29 mouse cellular contexts compared by ENCODE assay signal in genomic region chr15:98094905-98095304, GRCm38 (mm10).
"Had no signal": no experiment of that assay in that cellular context is flagged by ENCODE, and none has a peak within 500 bp of the region (broad histone marks: within the 10 kb centered on the region; RNA-seq: fewer than 3 reads in every experiment).

No protein-coding gene starts in this region.

- H3K4me3 ChIP-seq: heart, embryonic 10.5 days; heart, embryonic 12.5 days; heart, embryonic 13.5 days; heart, embryonic 15.5 days; hindbrain, embryonic 10.5 days; hindbrain, embryonic 12.5 days; hindbrain, embryonic 13.5 days; hindbrain, embryonic 15.5 days; intestine, embryonic 15.5 days; kidney, embryonic 15.5 days; layer of hippocampus, adult 2 months had no signal

- DNase-seq: heart, postnatal 10 days; heart, postnatal 36 days; heart, postnatal 4 days; kidney, adult 11 months; kidney, adult 18-20 months; kidney, adult 2 months; kidney, adult 8-10 months; kidney, adult 9 months; kidney, postnatal 10 days; kidney, postnatal 14 days; kidney, postnatal 25 days; kidney, postnatal 36 days; kidney, postnatal 4 days; layer of hippocampus, adult 9-11 months; layer of hippocampus, postnatal 36 days had no signal

- H3K27me3 ChIP-seq: heart, embryonic 12.5 days; heart, embryonic 13.5 days; heart, embryonic 15.5 days; hindbrain, embryonic 12.5 days; hindbrain, embryonic 15.5 days; intestine, embryonic 15.5 days; kidney, embryonic 15.5 days had no signal

- H3K36me3 ChIP-seq: heart, embryonic 10.5 days; heart, embryonic 12.5 days; heart, embryonic 15.5 days; hindbrain, embryonic 12.5 days; hindbrain, embryonic 13.5 days; hindbrain, embryonic 15.5 days; intestine, embryonic 15.5 days; kidney, embryonic 15.5 days had no signal

- H3K27ac ChIP-seq: heart, embryonic 10.5 days; heart, embryonic 13.5 days; heart, embryonic 15.5 days; hindbrain, embryonic 10.5 days; hindbrain, embryonic 12.5 days; hindbrain, embryonic 13.5 days; hindbrain, embryonic 14.5 days; hindbrain, embryonic 15.5 days; hindbrain, postnatal 0 days; intestine, embryonic 15.5 days; kidney, embryonic 15.5 days; kidney, postnatal 0 days had no signal
